Mouse (Mus musculus) retina, embryonic 14.5 days (tissue): ENCODE results near the gene Pik3cg.
A peak's percentile ranks its signal among the peaks of the same experiment; 100 is the strongest.
"Not testable (repeated sequence)": the region's sequence is repeated elsewhere in the genome, so short reads cannot be mapped to it uniquely, and the experiment has no call there.

Source experiments
- DNase-seq: peaks from one replicate; pipeline ENCODE4 v3.0.0-alpha.2; 2015; ENCODE audit warnings: low spot score

The Pik3cg gene

DNA sequence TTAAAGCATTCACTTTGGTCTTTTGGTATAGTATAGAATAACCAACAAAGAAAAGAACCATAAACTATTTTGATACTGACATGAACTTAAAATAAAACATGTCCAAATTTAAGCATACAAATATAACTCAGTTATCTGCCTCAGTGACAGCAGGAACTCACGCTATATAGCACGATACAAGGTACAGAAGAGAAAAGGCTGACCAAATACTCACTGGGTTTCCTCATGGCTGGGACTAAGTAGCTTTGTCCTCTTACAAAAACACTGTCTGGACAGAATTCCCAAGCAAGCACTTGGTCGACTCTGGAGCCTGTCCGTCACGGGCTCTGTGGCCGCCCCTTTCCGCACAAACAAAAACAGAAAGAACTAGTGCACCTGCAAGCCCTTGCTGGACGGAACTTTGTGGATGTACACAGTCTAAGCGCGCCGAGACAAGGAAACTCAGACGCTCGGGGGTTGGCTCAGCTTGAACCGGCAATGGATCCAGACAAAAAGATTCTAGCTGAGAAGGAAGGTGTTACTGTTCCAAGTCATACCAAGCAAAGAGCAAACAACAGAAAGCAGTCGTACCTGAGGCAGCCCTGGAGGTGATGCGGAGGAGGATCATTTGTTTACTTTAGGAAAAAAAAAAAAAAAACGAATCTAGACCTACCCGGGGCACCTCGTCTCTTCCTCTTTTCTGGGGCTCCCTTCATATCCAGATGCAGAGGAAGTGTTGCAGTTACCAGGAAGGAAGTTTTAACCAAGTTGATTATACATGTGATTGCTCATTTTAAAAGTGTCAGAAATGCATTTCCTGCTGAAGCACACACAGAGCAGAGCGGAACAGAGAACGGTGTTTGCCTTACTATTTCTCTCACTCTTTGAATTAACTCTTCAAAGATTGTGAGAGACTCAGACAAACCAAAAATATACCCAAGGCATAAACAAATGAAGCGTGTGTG is at the start of gene Pik3cg:
Gene Pik3cg, minus strand, starts transcription at position 712 of the 944 bp plus-strand sequence.
- DNase-seq = no peak

DNA sequence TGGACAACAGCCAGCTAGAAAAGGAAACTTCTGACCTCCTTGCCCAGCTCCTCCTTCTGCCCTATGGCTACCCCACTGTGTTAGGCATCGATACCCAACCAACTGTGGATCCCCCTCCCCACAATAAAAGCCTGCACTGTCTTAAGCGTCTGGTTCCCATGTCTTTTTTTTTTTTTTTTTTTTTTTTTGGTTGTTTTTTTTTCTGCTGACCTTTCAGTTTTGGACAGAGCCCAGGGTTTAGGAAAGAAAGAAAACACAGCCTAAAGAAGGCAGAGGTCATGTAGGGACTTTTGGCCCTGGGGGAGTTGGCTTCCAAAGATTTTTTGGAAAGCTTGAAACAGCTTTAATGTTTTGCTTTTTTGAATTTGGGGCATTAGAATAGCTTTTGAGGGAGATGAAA is 40.0 kb upstream of the Pik3cg start:
- no peak for DNase-seq

DNA sequence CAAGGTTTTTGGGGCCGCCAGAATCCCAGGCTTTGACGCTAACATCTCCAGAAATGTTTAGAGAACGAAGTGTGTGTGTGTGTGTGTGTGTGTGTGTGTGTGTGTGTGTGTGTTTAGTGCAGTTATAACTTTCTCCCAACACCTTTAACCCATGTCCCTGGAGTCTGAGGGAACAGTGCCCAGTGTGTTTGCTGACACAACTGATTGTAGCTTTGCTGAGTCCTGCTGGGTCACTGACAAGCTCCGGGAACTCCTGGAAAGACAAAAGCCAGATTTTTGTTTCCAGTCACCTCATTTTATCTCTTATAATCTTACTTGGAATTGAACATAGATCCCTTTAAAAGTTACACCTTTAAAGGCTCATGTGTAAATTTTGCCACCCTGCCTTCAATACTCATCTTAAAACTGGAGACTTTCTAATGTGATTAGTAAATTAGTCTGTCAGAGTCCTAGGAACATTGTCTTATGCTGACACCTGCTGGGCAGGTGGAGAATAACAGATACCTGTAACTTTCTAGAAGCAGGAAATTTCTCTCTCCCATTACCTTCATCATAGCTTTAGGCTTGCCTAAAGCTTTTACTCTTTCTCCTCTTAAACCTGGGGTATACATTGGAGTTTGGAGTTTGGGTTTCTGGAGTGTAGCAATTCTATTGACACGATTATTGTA is 37.2 kb upstream of the Pik3cg start:
- peak; percentile 58 for DNase-seq

DNA sequence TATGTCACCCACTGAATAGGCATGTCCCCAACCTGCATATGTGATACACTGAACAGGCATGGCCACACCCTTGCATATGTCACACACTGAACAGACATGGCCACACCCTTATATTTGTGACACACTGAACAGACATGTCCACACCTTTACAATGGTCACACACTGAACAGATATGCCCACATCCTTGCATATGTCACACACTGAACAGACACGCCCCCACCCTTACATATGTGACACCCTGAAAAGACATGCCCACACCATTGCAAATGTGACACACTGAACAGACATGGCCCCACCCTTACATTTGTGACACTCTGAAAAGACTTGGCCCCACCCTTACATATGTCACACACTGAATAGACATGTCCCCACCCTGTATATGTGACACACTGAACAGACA is 35.1 kb upstream of the Pik3cg start:
- DNase-seq = no peak

DNA sequence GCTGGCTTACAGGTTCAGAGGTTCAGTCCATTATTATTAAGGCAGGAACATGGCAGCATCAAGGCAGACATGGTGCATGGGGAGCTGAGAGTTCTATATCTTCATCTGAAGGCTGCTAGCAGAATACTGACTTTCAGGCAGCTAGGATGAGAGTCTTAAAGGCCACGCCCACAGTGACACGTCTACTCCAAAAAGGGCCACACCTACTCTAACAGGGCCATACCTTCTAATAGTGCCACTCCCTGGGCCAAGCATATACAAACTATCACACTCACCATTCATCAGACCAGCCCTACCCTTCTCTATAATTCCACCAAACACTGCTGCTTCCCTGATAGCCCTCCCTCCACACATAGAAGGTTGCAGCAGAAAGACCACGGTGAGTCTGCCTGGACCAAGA is 30.7 kb upstream of the Pik3cg start:
- not testable (repeated sequence) for DNase-seq

DNA sequence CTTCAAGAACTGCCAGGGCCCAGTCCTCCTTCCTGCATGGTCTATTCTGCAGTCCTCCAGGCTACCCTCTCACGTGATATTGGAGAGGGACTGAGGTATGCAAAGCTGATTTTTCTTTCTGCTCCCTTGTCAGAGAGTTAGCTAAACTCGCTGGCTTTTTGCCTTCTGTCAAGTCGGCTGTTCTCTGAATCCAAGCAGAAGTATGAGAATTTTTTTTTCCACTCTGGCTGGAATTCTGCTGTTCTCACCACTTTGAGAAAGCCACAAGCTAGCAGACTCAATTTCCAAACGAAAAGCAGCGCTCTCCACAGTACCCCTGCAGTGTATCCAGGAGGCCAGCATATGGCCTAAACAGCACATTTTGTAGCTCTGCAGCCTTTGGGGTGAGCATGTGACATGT is 30.0 kb upstream of the Pik3cg start:
- DNase-seq = no peak

DNA sequence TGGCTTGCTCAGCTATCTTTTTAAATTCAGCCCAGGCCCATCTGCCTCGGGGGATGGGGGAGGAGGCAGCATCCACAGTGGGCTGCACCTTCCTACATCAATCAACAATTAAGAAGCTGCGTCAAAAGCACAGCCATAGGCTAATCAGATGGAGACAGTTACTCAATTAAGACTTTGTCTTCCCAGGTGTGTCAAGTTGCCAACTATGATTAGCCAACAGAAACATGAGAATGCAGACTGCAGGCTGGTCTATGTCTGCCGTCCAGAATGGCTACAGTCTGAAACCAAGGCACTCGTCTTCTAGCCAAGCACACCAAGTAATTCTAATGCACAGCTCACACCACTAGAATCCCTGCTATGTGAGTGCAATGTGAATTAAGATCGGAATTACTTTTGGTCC is 29.4 kb upstream of the Pik3cg start:
- DNase-seq = no peak

DNA sequence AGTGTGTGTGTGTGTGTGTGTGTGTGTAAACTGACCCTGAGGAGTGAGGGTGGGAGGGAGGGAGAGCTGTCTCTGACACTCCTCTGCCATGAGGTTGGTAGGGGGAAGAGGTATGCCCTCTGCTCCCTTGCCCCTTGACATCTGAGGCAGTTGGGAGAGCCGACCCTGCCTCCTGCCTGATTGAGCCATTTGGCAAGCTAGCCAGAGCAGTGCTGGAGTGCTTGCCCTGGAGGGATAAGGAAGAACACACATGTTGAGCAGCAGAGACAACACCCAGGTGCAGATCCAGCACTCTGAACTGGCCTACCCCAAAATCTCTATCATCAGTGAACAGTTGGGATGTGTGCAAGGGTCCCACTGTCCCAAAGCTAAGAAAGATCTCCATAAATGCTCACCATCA is 28.7 kb upstream of the Pik3cg start:
- no peak for DNase-seq

DNA sequence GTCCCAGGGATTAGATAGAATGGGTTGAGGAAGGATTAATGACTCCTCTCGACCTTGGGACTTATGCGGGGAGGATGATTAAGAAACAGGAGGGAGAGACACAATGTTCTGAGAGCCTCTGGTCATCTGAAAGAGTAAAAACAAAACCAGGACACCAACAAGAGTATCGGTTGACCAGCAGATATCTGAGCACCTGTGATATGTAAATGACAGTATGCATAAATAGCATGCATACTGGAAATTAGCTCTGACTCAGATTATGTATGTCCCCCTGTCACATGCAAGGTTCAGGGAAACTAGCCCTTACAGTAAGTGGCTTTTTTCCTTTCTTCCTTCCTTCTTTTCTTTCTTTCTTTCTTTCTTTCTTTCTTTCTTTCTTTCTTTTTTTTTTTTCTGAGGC is 28.0 kb upstream of the Pik3cg start:
- no peak for DNase-seq

DNA sequence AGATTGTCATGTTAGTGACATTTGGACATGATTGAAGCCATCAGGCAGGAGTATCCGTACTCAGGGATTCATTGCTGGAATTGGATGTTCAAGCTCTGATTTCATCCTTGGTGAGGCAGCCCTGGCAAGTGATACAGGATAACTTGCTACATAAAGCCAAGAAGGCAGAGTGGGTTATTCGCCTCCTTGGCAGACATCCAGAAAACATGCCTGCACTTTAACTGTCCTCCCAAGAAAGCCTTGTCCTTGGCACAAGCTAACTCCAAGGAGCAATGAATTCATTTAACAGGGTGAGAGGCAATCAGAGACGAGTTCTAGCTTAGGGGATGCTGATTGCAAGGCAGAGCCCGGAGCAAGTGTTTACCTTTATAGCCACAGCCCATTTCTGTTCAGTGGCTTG is 25.4 kb upstream of the Pik3cg start:
- DNase-seq = no peak

DNA sequence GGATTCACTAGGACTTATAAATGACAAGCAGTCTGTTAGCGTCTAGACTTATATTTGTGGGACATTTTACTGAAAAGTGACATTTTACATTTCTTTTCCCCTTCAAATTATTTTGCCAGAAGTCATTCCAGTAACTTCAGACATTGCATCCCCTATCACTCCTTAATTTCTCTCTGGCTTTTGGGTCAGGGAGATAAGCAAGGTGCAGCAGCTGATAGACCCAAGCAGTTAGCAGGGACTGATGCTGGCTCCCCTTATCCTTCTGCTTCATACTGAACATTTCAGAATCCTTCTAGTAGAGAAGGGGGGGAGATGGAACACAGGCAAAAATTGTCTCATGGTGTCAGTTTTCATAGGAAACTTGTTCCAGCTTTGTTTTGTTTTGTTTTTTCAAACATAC is 22.9 kb upstream of the Pik3cg start:
- no peak for DNase-seq

DNA sequence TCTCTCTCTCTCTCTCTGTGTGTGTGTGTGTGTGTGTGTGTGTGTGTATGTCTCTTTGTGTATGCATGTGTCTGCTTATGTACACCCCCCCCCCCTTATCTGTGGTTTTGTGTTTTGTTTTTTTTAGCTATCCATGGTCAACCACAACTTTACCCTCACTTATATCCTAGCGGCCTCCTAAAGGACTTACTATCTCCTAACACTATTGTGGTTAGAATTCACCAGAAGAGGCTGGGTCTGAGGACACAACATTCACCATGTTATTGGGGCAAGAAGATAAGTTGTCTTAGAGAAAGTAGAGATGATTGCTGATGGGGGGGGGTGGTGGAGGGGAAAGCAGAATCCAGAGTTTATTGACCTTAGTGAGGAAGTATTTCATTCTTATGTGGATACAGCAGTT is 15.2 kb upstream of the Pik3cg start:
- no peak for DNase-seq

DNA sequence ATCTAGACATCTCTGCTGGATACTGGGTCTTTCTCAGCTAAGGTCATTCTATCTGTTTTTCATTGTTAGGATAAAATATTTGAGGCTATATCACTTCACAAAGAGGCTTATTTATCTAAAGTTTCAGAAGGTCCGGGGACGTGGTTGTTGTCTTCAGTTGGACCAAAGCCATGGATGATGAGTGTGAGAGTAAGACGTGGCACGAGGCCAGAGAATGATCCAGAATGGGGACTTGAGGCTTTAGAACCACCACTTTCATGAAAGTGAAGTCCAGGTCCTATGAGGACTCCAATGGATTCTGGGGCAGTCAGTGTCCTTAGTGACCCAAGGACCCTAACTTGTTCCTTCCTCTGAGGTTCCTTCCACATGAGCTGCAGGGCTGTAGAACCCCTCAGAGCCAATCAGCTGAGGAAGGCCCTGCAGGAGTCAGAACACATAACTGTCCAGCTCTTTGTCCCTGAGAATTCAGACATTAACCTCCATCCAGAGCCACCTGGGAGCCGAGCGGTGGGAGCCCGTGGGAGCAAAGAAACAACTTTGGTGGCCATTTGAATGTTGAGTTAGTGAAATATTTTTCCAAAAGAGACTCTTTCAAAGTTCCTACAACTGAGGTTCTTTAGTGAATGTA is 14.4 kb upstream of the Pik3cg start:
- DNase-seq = no peak

DNA sequence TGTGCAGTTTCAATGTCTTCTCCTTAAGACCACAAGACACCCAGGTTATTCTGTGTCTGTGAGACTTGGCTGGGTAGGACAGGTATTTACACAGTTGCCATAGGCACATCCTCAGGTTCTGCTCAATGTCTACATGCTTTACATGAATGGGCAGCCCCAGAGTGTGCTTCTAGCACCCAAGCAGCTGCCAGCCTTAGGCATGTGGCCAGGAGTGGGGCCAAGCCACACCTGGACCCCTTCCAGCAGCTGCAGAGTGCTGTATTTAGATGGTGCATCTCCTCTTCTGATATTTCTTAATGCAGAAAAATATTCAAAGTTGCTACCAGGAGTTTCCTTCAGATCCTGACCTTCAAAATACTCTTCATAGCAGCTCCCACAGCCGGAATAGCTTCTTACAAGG is 11.9 kb upstream of the Pik3cg start:
- DNase-seq = no peak

DNA sequence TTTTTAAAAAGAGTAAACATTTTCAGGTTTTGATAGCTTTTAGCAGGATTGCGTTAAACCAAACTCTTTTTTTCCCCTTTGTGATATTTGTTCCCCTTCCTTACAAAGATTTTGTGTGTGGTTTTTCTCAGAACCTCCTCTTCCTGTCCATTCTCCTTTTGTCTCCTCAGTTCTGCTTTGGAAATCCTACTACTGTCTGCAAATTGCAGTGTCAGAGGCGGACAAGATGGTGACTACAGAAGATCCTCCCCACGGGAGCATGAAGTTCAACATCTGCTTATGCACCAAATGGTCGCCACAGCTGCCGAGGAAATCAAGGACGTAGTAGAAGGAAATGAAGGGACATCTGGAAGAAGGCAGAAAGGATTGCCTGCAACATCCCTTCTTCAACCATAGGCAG is 6.7 kb upstream of the Pik3cg start:
- no peak for DNase-seq

DNA sequence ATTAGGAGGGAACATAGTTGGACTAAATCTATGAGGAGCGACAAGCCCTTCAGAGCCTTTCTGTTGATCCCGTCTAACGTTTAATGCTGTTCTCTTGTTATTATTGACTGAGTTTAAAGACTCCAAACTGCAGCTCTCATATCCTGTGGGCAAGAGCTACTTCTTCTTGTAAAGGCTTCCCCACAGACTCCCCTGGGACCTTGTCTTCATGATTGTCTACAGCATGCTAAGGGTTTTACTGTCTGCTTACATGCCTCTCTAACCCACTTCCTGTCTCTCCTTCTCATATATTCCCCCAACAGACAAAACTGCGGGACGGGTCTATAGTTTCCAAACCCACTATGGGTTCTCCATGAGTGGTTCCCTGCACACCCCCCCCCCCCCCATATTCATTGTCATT is 4.2 kb upstream of the Pik3cg start:
- DNase-seq = no peak

DNA sequence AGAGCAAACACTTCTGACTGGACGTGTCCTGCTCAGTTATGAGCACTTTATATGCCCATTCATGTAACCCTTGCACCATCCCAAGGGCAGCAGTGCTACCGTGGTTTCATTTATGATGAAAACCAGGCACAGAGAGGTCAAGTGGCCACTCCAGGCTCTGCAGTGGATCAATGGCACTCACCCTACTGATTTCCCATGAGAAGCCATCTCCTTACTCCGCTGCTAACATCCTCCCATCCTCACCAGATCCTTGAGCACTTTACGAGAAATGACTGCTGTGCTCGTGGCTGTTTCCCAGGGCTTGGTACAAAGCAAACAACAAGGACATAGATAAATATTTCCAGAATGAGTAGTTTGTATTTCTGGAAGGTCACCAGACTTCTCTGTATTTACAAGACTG is 3.7 kb upstream of the Pik3cg start:
- no peak for DNase-seq

DNA sequence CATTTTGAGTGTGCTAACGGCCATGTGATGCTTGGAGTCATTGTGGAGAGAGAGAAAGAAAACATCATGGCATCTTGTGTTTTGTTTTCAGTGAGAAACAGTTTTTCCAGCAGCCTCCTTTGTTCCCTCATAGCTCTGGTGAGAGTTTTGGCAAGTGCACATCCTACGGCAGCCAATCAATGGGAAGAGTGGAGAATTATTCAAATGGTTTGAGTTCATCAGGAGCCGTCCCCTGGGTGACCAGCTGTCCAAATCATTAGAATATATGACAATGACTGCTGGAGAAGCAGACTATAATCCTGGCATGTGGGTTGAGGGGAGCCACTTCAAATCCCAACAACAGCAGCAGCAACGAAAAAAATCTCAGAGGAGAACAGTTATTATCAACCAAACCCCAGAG is 2.8 kb upstream of the Pik3cg start:
- no peak for DNase-seq

DNA sequence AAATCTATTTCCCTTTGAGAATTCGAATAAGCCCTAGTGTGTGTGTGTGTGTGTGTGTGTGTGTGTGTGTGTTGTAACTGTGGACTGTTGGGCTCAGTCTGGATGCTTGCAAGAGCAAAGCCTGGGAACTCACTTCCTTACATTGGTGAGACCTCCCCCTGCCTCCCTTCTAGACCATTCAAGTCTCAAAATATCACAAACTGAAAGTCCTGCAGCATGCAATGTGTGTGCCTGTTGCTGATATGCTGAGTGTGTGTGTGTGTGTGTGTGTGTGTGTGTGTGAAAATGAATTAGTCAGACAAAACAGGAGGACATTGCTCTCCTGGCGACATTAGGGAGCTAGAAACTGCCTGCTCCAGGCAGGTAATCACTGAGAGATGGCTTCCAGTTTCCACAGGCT is 492 bp upstream of the Pik3cg start:
- DNase-seq = no peak

DNA sequence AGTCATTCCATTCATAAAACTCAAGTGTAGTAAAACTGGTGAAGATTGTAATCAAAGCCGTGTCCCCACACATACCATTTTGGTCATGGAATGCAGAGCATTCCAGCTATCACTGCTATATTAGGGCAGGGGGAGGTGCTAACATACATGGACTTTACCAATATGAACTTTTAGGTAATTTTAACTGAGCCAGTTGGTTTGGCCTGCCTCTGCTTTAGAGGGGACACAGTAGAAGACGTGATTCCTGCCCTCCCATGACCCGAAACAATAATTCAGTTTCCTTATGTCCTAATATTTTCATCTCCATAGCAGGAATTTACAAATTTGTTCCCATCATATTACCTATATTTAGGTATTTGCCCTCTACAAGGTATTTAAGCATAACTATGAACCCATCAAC is 1.3 kb downstream of the Pik3cg start:
- no peak for DNase-seq

DNA sequence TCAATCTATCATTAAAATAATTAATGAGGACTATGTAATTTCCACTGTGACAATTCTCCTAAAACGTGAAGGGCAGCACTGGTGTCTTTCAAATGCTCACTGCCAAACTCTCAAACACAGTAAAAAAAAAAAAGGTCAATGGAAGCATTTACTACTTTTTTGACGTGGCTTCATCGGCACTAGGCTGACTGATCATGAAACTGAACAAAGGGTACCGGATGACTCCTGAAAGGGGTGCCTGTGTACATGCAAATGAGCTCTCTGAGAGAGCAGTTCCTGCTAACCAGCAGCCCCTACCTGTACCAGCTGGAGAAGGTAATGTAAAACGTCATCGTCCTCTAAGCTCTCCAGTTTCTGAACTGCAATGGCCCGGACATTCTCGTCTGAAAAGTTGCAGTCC is 4.8 kb downstream of the Pik3cg start:
- no peak for DNase-seq

DNA sequence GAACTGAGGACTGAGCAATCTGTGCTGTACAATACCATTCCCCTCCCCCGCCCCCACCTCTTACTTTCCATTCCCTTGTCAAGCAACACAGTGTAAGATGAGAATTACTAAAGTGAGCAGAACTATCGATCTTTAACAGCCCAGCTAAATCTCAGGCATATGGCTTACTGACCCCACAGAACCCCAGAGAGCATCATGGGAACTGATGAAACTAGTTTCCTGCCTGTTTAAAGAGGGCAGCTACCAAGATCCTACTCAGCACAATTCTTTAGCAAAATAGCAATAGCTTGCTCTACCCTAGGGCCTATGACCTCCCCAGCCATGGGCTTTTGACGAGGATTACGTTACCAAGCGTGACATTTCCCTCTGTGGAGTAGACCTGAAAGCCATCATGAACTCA is 5.9 kb downstream of the Pik3cg start:
- DNase-seq = no peak

DNA sequence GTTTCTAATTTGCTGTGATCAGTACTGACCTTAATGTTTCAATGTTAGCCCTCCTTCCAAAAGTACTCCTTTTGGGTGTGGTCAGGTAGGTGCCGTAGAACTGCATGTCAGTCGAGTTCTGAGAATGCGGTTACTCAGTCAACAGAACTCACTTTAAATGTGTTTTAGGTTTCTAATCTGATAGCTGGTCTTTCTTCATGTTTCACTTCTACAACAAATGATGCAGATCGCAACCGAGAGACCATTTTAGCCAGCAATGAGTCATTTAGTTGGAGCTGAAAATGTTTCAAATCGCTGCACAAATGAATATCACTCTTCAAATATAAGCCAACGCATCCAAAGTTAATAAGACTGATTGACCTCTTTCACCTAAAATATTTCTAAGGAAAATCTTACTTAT is 6.5 kb downstream of the Pik3cg start:
- no peak for DNase-seq
